Mouse (Mus musculus): ENCODE measurements around the gene Jund.

GRCm38 (mm10) chr8:70724216-70724615, 25.5 kb downstream of the Jund start:
- TF ChIP-seq CTCF (IDR thresholded peaks at IDR 0.05; ENCODE audit: control insufficient read depth, insufficient read depth, insufficient read length) (no peak), USF1 (IDR thresholded peaks at IDR 0.05; ENCODE audit: low read depth) (no peak), MYOG (IDR thresholded peaks at IDR 0.05; ENCODE audit: control insufficient read depth, extremely low read depth, insufficient read length) (no peak), MAX (IDR thresholded peaks at IDR 0.05) (no peak)
